Mouse (Mus musculus): ENCODE results near the gene Utrn.

DNA sequence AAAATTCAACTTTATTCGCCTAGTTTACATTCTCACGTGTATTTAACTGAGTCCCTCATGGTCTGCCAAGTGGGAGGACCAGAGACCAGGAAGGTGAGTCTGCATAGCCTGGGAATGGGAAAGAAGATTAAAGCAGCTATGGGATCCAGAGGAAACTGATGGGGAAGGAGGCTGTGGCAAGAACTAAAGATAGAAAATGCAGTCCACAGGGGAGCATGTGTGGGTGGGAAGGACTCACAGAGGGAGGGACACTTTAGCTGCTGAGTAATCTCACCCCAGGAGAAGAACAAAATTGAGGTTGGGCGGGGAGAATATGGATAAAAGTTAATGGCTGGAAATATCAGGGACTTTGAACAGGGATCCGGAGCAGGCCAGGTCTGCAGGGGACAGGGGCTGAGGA lies 229.5 kb downstream of the Utrn start:
- TF ChIP-seq GATA1 (IDR thresholded peaks at IDR 0.05; ENCODE audit: borderline replicate concordance, low read length) (no peak), CTCF (IDR thresholded peaks at IDR 0.05; ENCODE audit: low read depth, low read length) (no peak), TAL1 (conservative IDR thresholded peaks at IDR 0.05; ENCODE audit: low read depth, low read length) (no peak)
